Mouse (Mus musculus) myocyte (in vitro differentiated cells): Measurements from ENCODE around the gene Dppa2.

Experiments
- CEBPB ChIP-seq: IDR thresholded peaks from 2 replicates; pipeline ENCODE4 v1.6.1; 2011; ENCODE audit warnings: mild to moderate bottlenecking, moderate library complexity; ENCODE audit not compliant: poor library complexity, insufficient read depth, severe bottlenecking
- E2F4 ChIP-seq: IDR thresholded peaks from one replicate; pipeline ENCODE4 v1.6.1; 2011; ENCODE audit warnings: mild to moderate bottlenecking, control low read depth, moderate library complexity; ENCODE audit not compliant: insufficient read depth
- MAX ChIP-seq: IDR thresholded peaks from one replicate; pipeline ENCODE4 v1.6.1; 2011; ENCODE audit warnings: low read depth, mild to moderate bottlenecking, control low read depth
- MYOD1 ChIP-seq, 3 experiments: IDR thresholded peaks; one replicate each; pipeline ENCODE4 v1.6.1; 2011; ENCODE audit warnings: control low read depth in 2 of 3, low read depth in 2 of 3, mild to moderate bottlenecking in 2 of 3, moderate library complexity in 1 of 3; ENCODE audit not compliant: insufficient read length in 2 of 3, control insufficient read depth in 1 of 3
- MYOG ChIP-seq, 3 experiments: IDR thresholded peaks; one replicate each; pipeline ENCODE4 v1.6.1; 2011; ENCODE audit warnings: control low read depth in 2 of 3, low read depth in 2 of 3, mild to moderate bottlenecking in 2 of 3; ENCODE audit not compliant: insufficient read length in 2 of 3, control insufficient read depth in 1 of 3, insufficient read depth in 1 of 3
- POLR2A ChIP-seq: IDR thresholded peaks from one replicate; pipeline ENCODE4 v1.6.1; 2011; ENCODE audit warnings: low read depth, mild to moderate bottlenecking, control low read depth, moderate library complexity; ENCODE audit not compliant: insufficient read length
- POLR2AphosphoS2 ChIP-seq: IDR thresholded peaks from one replicate; pipeline ENCODE4 v1.6.1; 2011; ENCODE audit warnings: low read depth, control low read depth; ENCODE audit not compliant: insufficient read length
- REST ChIP-seq: IDR thresholded peaks from one replicate; pipeline ENCODE4 v1.6.1; 2011; ENCODE audit warnings: mild to moderate bottlenecking, control low read depth, moderate library complexity; ENCODE audit not compliant: insufficient read depth, insufficient read length
- SRF ChIP-seq: IDR thresholded peaks from one replicate; pipeline ENCODE4 v1.6.1; 2011; ENCODE audit warnings: low read depth; ENCODE audit not compliant: control insufficient read depth, insufficient read length
- TCF12 ChIP-seq: IDR thresholded peaks from one replicate; pipeline ENCODE4 v1.6.1; 2011; ENCODE audit warnings: mild to moderate bottlenecking, control low read depth; ENCODE audit not compliant: poor library complexity, insufficient read depth, severe bottlenecking
- USF1 ChIP-seq: IDR thresholded peaks from one replicate; pipeline ENCODE4 v1.6.1; 2011; ENCODE audit warnings: low read depth, mild to moderate bottlenecking, control low read depth, moderate library complexity

DNA sequence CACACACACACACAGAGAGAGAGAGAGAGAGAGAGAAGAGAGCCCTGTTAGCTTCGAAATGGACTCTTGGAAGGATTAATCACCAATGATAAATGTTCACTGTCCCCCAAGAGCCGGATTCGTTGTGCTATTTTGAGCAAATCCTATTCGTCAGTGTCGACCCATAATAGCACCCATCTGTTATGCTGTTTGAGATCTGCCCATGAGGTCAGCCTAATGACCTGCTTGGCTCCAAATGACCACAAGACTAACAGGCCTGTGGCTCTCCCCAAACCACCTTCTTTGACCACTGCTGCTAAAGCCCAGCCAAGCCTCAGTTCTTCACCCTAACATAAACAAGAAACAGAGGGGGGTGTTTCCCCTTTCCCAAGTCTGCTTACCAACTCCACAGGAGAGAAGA lies 23.2 kb downstream of the Dppa2 start:
- TF ChIP-seq E2F4 (no peak), MAX (no peak), POLR2A (no peak), MYOG (IDR thresholded peaks at IDR 0.05; ENCODE audit: control insufficient read depth in 1 of 3, insufficient read depth in 1 of 3, insufficient read length in 2 of 3, low read depth in 2 of 3) (no peak), TCF12 (no peak), REST (no peak), SRF (no peak), MYOD1 (IDR thresholded peaks at IDR 0.05; ENCODE audit: control insufficient read depth in 1 of 3, insufficient read length in 2 of 3, low read depth in 2 of 3) (no peak), CEBPB (no peak), POLR2AphosphoS2 (no peak), USF1 (no peak)
